Mouse (Mus musculus) neural tube, embryonic 15.5 days (tissue): ENCODE results near the gene Hist1h4n. TPM values are rescaled to one million over a fixed set of nuclear protein-coding genes. Genes with fewer than 3 reads are reported as not detected.

ENCODE experiments used
- microRNA-seq: library from miRNA; unstranded; fragments of <30 nt; microRNA quantifications from one replicate; pipeline ENCODE4, GENCODE M21; 2017
- polyA plus RNA-seq: library from polyadenylated mRNA; unstranded; fragments of >200 nt; fragmentation: Nextera tagmentation; extraction: Ambion mirVana; gene quantifications from 2 replicates; pipeline ENCODE4 v1.2.1, GENCODE M21; 2015

The Hist1h4n gene
- polyA plus RNA-seq, 1 experiment from 2014 or later, result 3.9 TPM

Small RNAs within 50 kb of the gene (microRNA-seq; reads per million reads assigned to microRNA genes)
- gene Gm19658 (not detected), gene Gm44346 (not detected), gene Gm44466 (not detected)

Other genes starting within 250 kb of the Hist1h4n start
- gene Olfr1362, start 218.2 kb downstream of the Hist1h4n start, polyA plus RNA-seq, result not detected in 2 replicates
- gene Olfr11, start 189.7 kb downstream of the Hist1h4n start, polyA plus RNA-seq, result 0.04 TPM in 1 of 2 replicates, not detected in the other
- not detected in 2 replicates for gene Olfr1361, start 168.8 kb downstream of the Hist1h4n start, polyA plus RNA-seq
- not detected in 2 replicates for gene Olfr1360, start 154.8 kb downstream of the Hist1h4n start, polyA plus RNA-seq
- not detected in 2 replicates for gene Olfr1359, start 134.1 kb downstream of the Hist1h4n start, polyA plus RNA-seq
- not detected in 2 replicates for gene Hist1h2bl, start 116.1 kb downstream of the Hist1h4n start, polyA plus RNA-seq
- gene Hist1h2ai, start 115.8 kb downstream of the Hist1h4n start, polyA plus RNA-seq, result 7.9 and 9.5 TPM in 2 replicates
- gene Hist1h3h, start 114.5 kb downstream of the Hist1h4n start, polyA plus RNA-seq, result 3.2 and 5.6 TPM in 2 replicates
- gene Hist1h2bm, start 110.2 kb downstream of the Hist1h4n start, polyA plus RNA-seq, result 0.87 and 2.3 TPM in 2 replicates
- gene Hist1h4j, start 97.1 kb downstream of the Hist1h4n start, polyA plus RNA-seq, result 0.45 and 0.56 TPM in 2 replicates
- gene Hist1h4k, start 81.7 kb downstream of the Hist1h4n start, polyA plus RNA-seq, result 2.2 and 2.7 TPM in 2 replicates
- 5.6 and 7.7 TPM in 2 replicates for gene Hist1h2ak, start 78.4 kb downstream of the Hist1h4n start, polyA plus RNA-seq
- not detected in 2 replicates for gene Hist1h2bn, start 78.1 kb downstream of the Hist1h4n start, polyA plus RNA-seq
- 2.2 and 5.8 TPM in 2 replicates for gene Hist1h1b, start 51.6 kb downstream of the Hist1h4n start, polyA plus RNA-seq
- gene Hist1h3i, start 48.8 kb downstream of the Hist1h4n start, polyA plus RNA-seq, result 20.1 and 38.6 TPM in 2 replicates
- 4.1 TPM in 1 of 2 replicates, not detected in the other for gene Hist1h2an, start 45.0 kb downstream of the Hist1h4n start, polyA plus RNA-seq
- 0.56 and 1.8 TPM in 2 replicates for gene Hist1h2bp, start 44.7 kb downstream of the Hist1h4n start, polyA plus RNA-seq
- 3.9 and 10.2 TPM in 2 replicates for gene Hist1h2bq, start 22.0 kb downstream of the Hist1h4n start, polyA plus RNA-seq
- gene Hist1h2ao, start 21.7 kb downstream of the Hist1h4n start, polyA plus RNA-seq, result 1.5 TPM in 1 of 2 replicates, not detected in the other
- gene Hist1h4m, start 20.4 kb downstream of the Hist1h4n start, polyA plus RNA-seq, result not detected in 2 replicates
- 380 and 932 TPM in 2 replicates for gene Hist1h2ap, start 1.3 kb upstream of the Hist1h4n start, polyA plus RNA-seq
- gene Hist1h2br, start 1.5 kb upstream of the Hist1h4n start, polyA plus RNA-seq, result 3.4 and 10.4 TPM in 2 replicates
- gene Zfp184, start 112.9 kb upstream of the Hist1h4n start, polyA plus RNA-seq, result 10.3 and 11.5 TPM in 2 replicates
- 0.11 TPM in 1 of 2 replicates, not detected in the other for gene Pom121l2, start 149.0 kb upstream of the Hist1h4n start, polyA plus RNA-seq
- 0.09 and 167 TPM in 2 replicates for gene Prss16, start 177.5 kb upstream of the Hist1h4n start, polyA plus RNA-seq
- gene Hist1h2ah, start 203.4 kb upstream of the Hist1h4n start, polyA plus RNA-seq, result 4.5 TPM in 1 of 2 replicates, not detected in the other
- 0.97 and 2.2 TPM in 2 replicates for gene Hist1h2bk, start 203.7 kb upstream of the Hist1h4n start, polyA plus RNA-seq
- 4.8 and 8.5 TPM in 2 replicates for gene Hist1h4i, start 209.2 kb upstream of the Hist1h4n start, polyA plus RNA-seq
- gene Hist1h2ag, start 210.7 kb upstream of the Hist1h4n start, polyA plus RNA-seq, result 3.0 and 13.9 TPM in 2 replicates
- gene Hist1h2bj, start 211.0 kb upstream of the Hist1h4n start, polyA plus RNA-seq, result 2.0 and 7.2 TPM in 2 replicates